Mouse (Mus musculus): Measurements from ENCODE around the gene Nol4l. TPM values are rescaled to one million over a fixed set of nuclear protein-coding genes. Genes with fewer than 3 reads are reported as not detected.

Gene Nol4l
- polyA plus RNA-seq, 1 experiment from 2014 or later: 27.9 TPM

GRCm38 (mm10) chr2:153523656-153524055 is 6.1 kb downstream of the Nol4l start:
- DNase-seq (ENCODE audit: low spot score) (no peak), ATAC-seq (replicated peaks; ENCODE audit: low FRiP score, low TSS enrichment, low read depth) (no peak)
- Histone ChIP-seq H3K27ac (ENCODE audit: low read depth) (no peak overlapping the region), H3K4me1 (replicated peaks; ENCODE audit: control insufficient read depth, insufficient read depth, low read length) (peaks cover 31% of the 10 kb centered on the region), H3K4me2 (ENCODE audit: low read length) (no peak overlapping the region), H3K4me3 (ENCODE audit: low read depth, low read length) (no peak overlapping the region), H3K9ac (ENCODE audit: low read length) (no peak overlapping the region), H3K27me3 (replicated peaks; ENCODE audit: control insufficient read depth, insufficient read depth, low read length) (0 out of 2 replicates have a peak, but pooled peaks cover 8% of the 10 kb centered on the region), H3K9me3 (ENCODE audit: control insufficient read depth, low read length) (no peaks in the 10 kb centered on the region), H3K36me3 (ENCODE audit: control insufficient read depth, insufficient read depth, low read length) (no peaks in the 10 kb centered on the region)
- WGBS: 82% methylated on average over 12 of the region's 12 CpGs

- no peaks in the 10 kb centered on the region for H3K9me3 ChIP-seq (ENCODE audit: control insufficient read depth, low read length)
- H3K4me2 ChIP-seq (ENCODE audit: low read length): no peak overlapping the region
- no peaks in the 10 kb centered on the region for H3K36me3 ChIP-seq (ENCODE audit: control insufficient read depth, insufficient read depth, low read length)
- no peak overlapping the region for H3K4me3 ChIP-seq (ENCODE audit: low read depth, low read length)
- DNase-seq (ENCODE audit: low spot score): no peak
- no peak for ATAC-seq (replicated peaks; ENCODE audit: low FRiP score, low TSS enrichment, low read depth)
- 0 out of 2 replicates have a peak, but pooled peaks cover 8% of the 10 kb centered on the region for H3K27me3 ChIP-seq (replicated peaks; ENCODE audit: control insufficient read depth, insufficient read depth, low read length)
- peaks cover 31% of the 10 kb centered on the region for H3K4me1 ChIP-seq (replicated peaks; ENCODE audit: control insufficient read depth, insufficient read depth, low read length)
- 54% methylated on average over 9 of the region's 9 CpGs for WGBS
- no peak overlapping the region for H3K9ac ChIP-seq (ENCODE audit: low read length)
- no peak overlapping the region for H3K27ac ChIP-seq (ENCODE audit: low read depth)
Measured at GRCm38 (mm10) chr2:153523143-153523542, 6.6 kb downstream of the Nol4l start.

GRCm38 (mm10) chr2:153522270-153522669 is 7.5 kb downstream of the Nol4l start:
- H3K27ac ChIP-seq (ENCODE audit: low read depth): 0 out of 2 replicates have a peak overlapping the region, but pooled peaks have one; percentile 27
- 30% methylated on average over 4 of the region's 4 CpGs for WGBS
- 0 out of 2 replicates have a peak, but pooled peaks have one; percentile 21 for ATAC-seq (replicated peaks; ENCODE audit: low FRiP score, low TSS enrichment, low read depth)
- H3K4me1 ChIP-seq (replicated peaks; ENCODE audit: control insufficient read depth, insufficient read depth, low read length): peaks cover 31% of the 10 kb centered on the region
- H3K9ac ChIP-seq (ENCODE audit: low read length): no peak overlapping the region
- no peak overlapping the region for H3K4me3 ChIP-seq (ENCODE audit: low read depth, low read length)
- no peak for DNase-seq (ENCODE audit: low spot score)
- no peaks in the 10 kb centered on the region for H3K36me3 ChIP-seq (ENCODE audit: control insufficient read depth, insufficient read depth, low read length)
- no peak overlapping the region for H3K4me2 ChIP-seq (ENCODE audit: low read length)
- no peaks in the 10 kb centered on the region for H3K9me3 ChIP-seq (ENCODE audit: control insufficient read depth, low read length)
- H3K27me3 ChIP-seq (replicated peaks; ENCODE audit: control insufficient read depth, insufficient read depth, low read length): 0 out of 2 replicates have a peak, but pooled peaks cover 5% of the 10 kb centered on the region

GRCm38 (mm10) chr2:153520057-153520456 is 9.7 kb downstream of the Nol4l start:
- no peak overlapping the region for H3K27ac ChIP-seq (ENCODE audit: low read depth)
- H3K4me1 ChIP-seq (replicated peaks; ENCODE audit: control insufficient read depth, insufficient read depth, low read length): peaks cover 10% of the 10 kb centered on the region; the same call in 1 of the 2 replicates
- ATAC-seq (replicated peaks; ENCODE audit: low FRiP score, low TSS enrichment, low read depth): no peak
- no peaks in the 10 kb centered on the region for H3K36me3 ChIP-seq (ENCODE audit: control insufficient read depth, insufficient read depth, low read length)
- no peak overlapping the region for H3K4me2 ChIP-seq (ENCODE audit: low read length)
- no peaks in the 10 kb centered on the region for H3K27me3 ChIP-seq (replicated peaks; ENCODE audit: control insufficient read depth, insufficient read depth, low read length)
- no peak overlapping the region for H3K9ac ChIP-seq (ENCODE audit: low read length)
- H3K9me3 ChIP-seq (ENCODE audit: control insufficient read depth, low read length): no peaks in the 10 kb centered on the region
- no peak overlapping the region for H3K4me3 ChIP-seq (ENCODE audit: low read depth, low read length)
- WGBS: 84% methylated on average over 9 of the region's 9 CpGs
- no peak for DNase-seq (ENCODE audit: low spot score)

GRCm38 (mm10) chr2:153516961-153517360 is 12.8 kb downstream of the Nol4l start:
- Histone ChIP-seq H3K9me3 (ENCODE audit: control insufficient read depth, low read length) (no peaks in the 10 kb centered on the region), H3K4me1 (replicated peaks; ENCODE audit: control insufficient read depth, insufficient read depth, low read length) (peaks cover 2% of the 10 kb centered on the region; the same call in 1 of the 2 replicates), H3K36me3 (ENCODE audit: control insufficient read depth, insufficient read depth, low read length) (no peaks in the 10 kb centered on the region), H3K27me3 (replicated peaks; ENCODE audit: control insufficient read depth, insufficient read depth, low read length) (no peaks in the 10 kb centered on the region), H3K4me3 (ENCODE audit: low read depth, low read length) (no peak overlapping the region), H3K27ac (ENCODE audit: low read depth) (no peak overlapping the region), H3K4me2 (ENCODE audit: low read length) (no peak overlapping the region), H3K9ac (ENCODE audit: low read length) (no peak overlapping the region)
- WGBS: 42% methylated on average over 4 of the region's 4 CpGs
- no peak for DNase-seq (ENCODE audit: low spot score)
- peak; percentile 65; the same call in 1 of the 2 replicates for ATAC-seq (replicated peaks; ENCODE audit: low FRiP score, low TSS enrichment, low read depth)

GRCm38 (mm10) chr2:153515582-153515981 is 14.2 kb downstream of the Nol4l start:
- H3K27ac ChIP-seq (ENCODE audit: low read depth): no peak overlapping the region
- H3K4me1 ChIP-seq (replicated peaks; ENCODE audit: control insufficient read depth, insufficient read depth, low read length): peaks cover 3% of the 10 kb centered on the region; the same call in 1 of the 2 replicates
- no peaks in the 10 kb centered on the region for H3K36me3 ChIP-seq (ENCODE audit: control insufficient read depth, insufficient read depth, low read length)
- no peak overlapping the region for H3K9ac ChIP-seq (ENCODE audit: low read length)
- no peaks in the 10 kb centered on the region for H3K27me3 ChIP-seq (replicated peaks; ENCODE audit: control insufficient read depth, insufficient read depth, low read length)
- WGBS: 84% methylated on average over 6 of the region's 6 CpGs
- H3K4me3 ChIP-seq (ENCODE audit: low read depth, low read length): no peak overlapping the region
- H3K4me2 ChIP-seq (ENCODE audit: low read length): no peak overlapping the region
- ATAC-seq (replicated peaks; ENCODE audit: low FRiP score, low TSS enrichment, low read depth): no peak
- no peaks in the 10 kb centered on the region for H3K9me3 ChIP-seq (ENCODE audit: control insufficient read depth, low read length)
- DNase-seq (ENCODE audit: low spot score): no peak

GRCm38 (mm10) chr2:153514497-153515380 is 15.0 kb downstream of the Nol4l start:
- Histone ChIP-seq H3K27ac (ENCODE audit: low read depth) (no peak overlapping the region), H3K27me3 (replicated peaks; ENCODE audit: control insufficient read depth, insufficient read depth, low read length) (no peaks in the 10 kb centered on the region), H3K4me1 (replicated peaks; ENCODE audit: control insufficient read depth, insufficient read depth, low read length) (peaks cover 3% of the 10 kb centered on the region), H3K4me3 (ENCODE audit: low read depth, low read length) (no peak overlapping the region), H3K9ac (ENCODE audit: low read length) (no peak overlapping the region), H3K4me2 (ENCODE audit: low read length) (no peak overlapping the region), H3K36me3 (ENCODE audit: control insufficient read depth, insufficient read depth, low read length) (no peaks in the 10 kb centered on the region), H3K9me3 (ENCODE audit: control insufficient read depth, low read length) (no peaks in the 10 kb centered on the region)
- 82% methylated on average over 14 of the region's 14 CpGs for WGBS
- DNase-seq (ENCODE audit: low spot score): no peak
- no peak for ATAC-seq (replicated peaks; ENCODE audit: low FRiP score, low TSS enrichment, low read depth)

GRCm38 (mm10) chr2:153513983-153514382 is 15.8 kb downstream of the Nol4l start:
- H3K4me1 ChIP-seq (replicated peaks; ENCODE audit: control insufficient read depth, insufficient read depth, low read length): peaks cover 10% of the 10 kb centered on the region
- DNase-seq (ENCODE audit: low spot score) (no peak), ATAC-seq (replicated peaks; ENCODE audit: low FRiP score, low TSS enrichment, low read depth) (no peak)
- 83% methylated on average over 3 of the region's 3 CpGs for WGBS
- H3K27me3 ChIP-seq (replicated peaks; ENCODE audit: control insufficient read depth, insufficient read depth, low read length): no peaks in the 10 kb centered on the region
- H3K36me3 ChIP-seq (ENCODE audit: control insufficient read depth, insufficient read depth, low read length): no peaks in the 10 kb centered on the region
- no peaks in the 10 kb centered on the region for H3K9me3 ChIP-seq (ENCODE audit: control insufficient read depth, low read length)
- no peak overlapping the region for H3K4me2 ChIP-seq (ENCODE audit: low read length)
- H3K9ac ChIP-seq (ENCODE audit: low read length): no peak overlapping the region
- H3K4me3 ChIP-seq (ENCODE audit: low read depth, low read length): no peak overlapping the region
- no peak overlapping the region for H3K27ac ChIP-seq (ENCODE audit: low read depth)

Data from intestine, embryonic 14.5 days (tissue).